ENCODE assay signal across 21 mouse cellular contexts in the genomic region with DNA sequence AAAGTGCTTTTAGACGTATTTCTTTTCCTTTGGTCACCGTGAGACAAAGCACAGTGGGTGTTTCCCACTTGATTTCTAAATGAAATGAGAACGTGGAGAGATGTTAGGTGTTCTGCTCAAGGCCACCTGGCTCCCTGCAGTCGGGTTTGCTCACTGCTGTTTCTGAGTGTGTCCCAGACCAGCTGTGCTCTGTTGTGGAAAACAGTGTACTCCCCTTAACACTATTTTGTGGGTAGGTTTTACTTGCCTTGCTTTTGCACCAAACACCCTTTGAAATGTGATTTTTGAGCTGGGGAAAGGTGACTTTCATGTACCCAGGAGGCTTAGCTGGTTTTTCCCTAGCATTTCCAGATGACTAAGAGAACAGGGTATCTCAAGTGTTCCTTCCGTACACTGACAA. TPM values are rescaled to one million over a fixed set of nuclear protein-coding genes. Genes with fewer than 3 reads are reported as not detected.
DNase-seq lines count a peak whose midpoint lies in the region; ATAC-seq and TF ChIP-seq lines count a peak whose summit lies in the region.
"Had no signal": no experiment of that assay in that cellular context is flagged by ENCODE, and none has a peak within 500 bp of the region (broad histone marks: within the 10 kb centered on the region; RNA-seq: fewer than 3 reads in every experiment).

No protein-coding gene starts in this region.

- DNase-seq in forebrain, embryonic 14.5 days (ENCODE audit: low spot score) = no peak
- DNase-seq in heart, adult 18-20 months = no peak
- DNase-seq in heart, postnatal 36 days = no peak
- DNase-seq: cerebellum, adult 11-12 months; cerebellum, adult 9-10 months; cerebellum, postnatal 25 days; forebrain, postnatal 0 days; gastrocnemius, postnatal 36 days; kidney, adult 11 months; kidney, adult 9 months had no signal

- H3K4me1 ChIP-seq in forebrain, embryonic 13.5 days = peaks cover 45% of the 10 kb centered on the region
- H3K4me1 ChIP-seq in forebrain, embryonic 14.5 days (ENCODE audit: control insufficient read depth, insufficient read depth, low read length) = peaks cover 36% of the 10 kb centered on the region; the same call in 1 of the 2 replicates
- peaks cover 29% of the 10 kb centered on the region for H3K4me1 ChIP-seq in heart, embryonic 11.5 days (ENCODE audit: control insufficient read depth, insufficient read depth, low read length)
- H3K4me1 ChIP-seq in heart, embryonic 15.5 days (replicated peaks) = peaks cover 40% of the 10 kb centered on the region

- ATAC-seq in forebrain, embryonic 13.5 days = no peak
- ATAC-seq in forebrain, embryonic 14.5 days = no peak
- no peak for ATAC-seq in heart, embryonic 11.5 days (replicated peaks; ENCODE audit: insufficient number of reproducible peaks, low FRiP score, low TSS enrichment)
- ATAC-seq in heart, embryonic 15.5 days (replicated peaks; ENCODE audit: insufficient number of reproducible peaks, insufficient read depth, low FRiP score, low read depth) = no peak
- ATAC-seq: activated CD4-positive, CD25-positive, alpha-beta regulatory T cell, adult 4 months; forebrain, postnatal 0 days; hindbrain, postnatal 0 days; Patski had no signal

- intact Hi-C loops in heart, postnatal 36 days (cut with DNase I) = loop anchor here (5.0 kb wide), 1 partner anchor 284 kb away; a partner anchor contains a TSS

- no peak for TF ChIP-seq POLR2A in myocyte (IDR thresholded peaks at IDR 0.05; ENCODE audit: insufficient read length, low read depth)

- no peaks in the 10 kb centered on the region for H3K36me3 ChIP-seq in forebrain, embryonic 13.5 days (ENCODE audit: poor library complexity, severe bottlenecking)
- no peaks in the 10 kb centered on the region for H3K36me3 ChIP-seq in forebrain, embryonic 14.5 days (ENCODE audit: control insufficient read depth, insufficient read depth, low read length)
- H3K36me3 ChIP-seq in heart, embryonic 11.5 days (ENCODE audit: control insufficient read depth, insufficient read depth, low read length) = no peaks in the 10 kb centered on the region
- H3K36me3 ChIP-seq in heart, embryonic 15.5 days = no peaks in the 10 kb centered on the region
- H3K36me3 ChIP-seq in myocyte (ENCODE audit: control insufficient read depth, insufficient read depth) = no peaks in the 10 kb centered on the region
- H3K36me3 ChIP-seq: embryonic facial prominence, embryonic 12.5 days; hindbrain, embryonic 13.5 days had no signal

- no peaks in the 10 kb centered on the region for H3K9me3 ChIP-seq in forebrain, embryonic 13.5 days (replicated peaks)
- H3K9me3 ChIP-seq in forebrain, embryonic 14.5 days (replicated peaks; ENCODE audit: control insufficient read depth, low read length) = no peaks in the 10 kb centered on the region
- H3K9me3 ChIP-seq in heart, embryonic 11.5 days (replicated peaks; ENCODE audit: control insufficient read depth, low read length) = no peaks in the 10 kb centered on the region
- no peaks in the 10 kb centered on the region for H3K9me3 ChIP-seq in heart, embryonic 15.5 days (replicated peaks)
- H3K9me3 ChIP-seq: hindbrain, embryonic 13.5 days had no signal

- peak overlapping the region; percentile 8; the same call in 1 of the 2 replicates for H3K27ac ChIP-seq in forebrain, embryonic 13.5 days
- no peak overlapping the region for H3K27ac ChIP-seq in forebrain, embryonic 14.5 days (ENCODE audit: low read depth, low read length)
- H3K27ac ChIP-seq in heart, embryonic 11.5 days (ENCODE audit: low read depth, low read length) = no peak overlapping the region
- no peak overlapping the region; the same call in 1 of the 2 replicates for H3K27ac ChIP-seq in heart, embryonic 15.5 days
- H3K27ac ChIP-seq: embryonic facial prominence, embryonic 12.5 days; hindbrain, embryonic 13.5 days; hindbrain, postnatal 0 days; kidney, postnatal 0 days had no signal

- no peaks in the 10 kb centered on the region for H3K27me3 ChIP-seq in forebrain, embryonic 13.5 days
- H3K27me3 ChIP-seq in forebrain, embryonic 14.5 days (replicated peaks; ENCODE audit: control insufficient read depth, insufficient read depth, low read length) = no peaks in the 10 kb centered on the region
- no peaks in the 10 kb centered on the region for H3K27me3 ChIP-seq in heart, embryonic 11.5 days (ENCODE audit: control insufficient read depth, insufficient read depth, low read length)
- no peaks in the 10 kb centered on the region for H3K27me3 ChIP-seq in heart, embryonic 15.5 days
- no peaks in the 10 kb centered on the region for H3K27me3 ChIP-seq in myocyte (ENCODE audit: control insufficient read depth, insufficient read depth, insufficient read length)
- H3K27me3 ChIP-seq: CH12.LX; hindbrain, embryonic 13.5 days; Patski had no signal

- no peaks in the 10 kb centered on the region for H3K79me2 ChIP-seq in myocyte (ENCODE audit: control insufficient read depth, insufficient read depth)

- H3ac ChIP-seq in myocyte (ENCODE audit: control insufficient read depth, insufficient read length) = no peak overlapping the region

- no peak overlapping the region for H3K9ac ChIP-seq in forebrain, embryonic 13.5 days
- H3K9ac ChIP-seq in forebrain, embryonic 14.5 days (ENCODE audit: low read length) = no peak overlapping the region
- H3K9ac ChIP-seq in heart, embryonic 11.5 days (ENCODE audit: low read depth, low read length) = 0 out of 2 replicates have a peak overlapping the region, but pooled peaks have one; percentile 22
- H3K9ac ChIP-seq in heart, embryonic 15.5 days = no peak overlapping the region
- H3K9ac ChIP-seq: embryonic facial prominence, embryonic 12.5 days; forebrain, postnatal 0 days; hindbrain, embryonic 13.5 days had no signal

- 49% methylated on average over 5 of the region's 5 CpGs for WGBS in forebrain, embryonic 13.5 days
- WGBS in forebrain, embryonic 14.5 days = 48% methylated on average over 5 of the region's 5 CpGs
- 46% methylated on average over 5 of the region's 5 CpGs for WGBS in heart, embryonic 11.5 days (ENCODE audit: insufficient replicate concordance)
- 54% methylated on average over 5 of the region's 5 CpGs for WGBS in heart, embryonic 15.5 days

- no peak overlapping the region for H3K4me3 ChIP-seq in forebrain, embryonic 13.5 days
- H3K4me3 ChIP-seq in forebrain, embryonic 14.5 days (ENCODE audit: low read depth, low read length) = no peak overlapping the region
- no peak overlapping the region for H3K4me3 ChIP-seq in heart, embryonic 11.5 days (ENCODE audit: low read depth, low read length)
- H3K4me3 ChIP-seq in heart, embryonic 15.5 days = no peak overlapping the region
- H3K4me3 ChIP-seq in myocyte = no peak overlapping the region
- H3K4me3 ChIP-seq: embryonic facial prominence, embryonic 12.5 days; hindbrain, embryonic 13.5 days had no signal

- H3K4me2 ChIP-seq in forebrain, embryonic 13.5 days = no peak overlapping the region
- no peak overlapping the region for H3K4me2 ChIP-seq in forebrain, embryonic 14.5 days (ENCODE audit: low read length)
- H3K4me2 ChIP-seq in heart, embryonic 11.5 days = peak overlapping the region; percentile 27
- peak overlapping the region; percentile 50 for H3K4me2 ChIP-seq in heart, embryonic 15.5 days
- peak overlapping the region; percentile 30 for H3K4me2 ChIP-seq in myocyte (ENCODE audit: low read depth)
- H3K4me2 ChIP-seq: embryonic facial prominence, embryonic 12.5 days; hindbrain, embryonic 13.5 days had no signal

TF ChIP-seq in myocyte, 11 proteins besides CTCF, POLR2A, EP300 and RAD21:
- TF ChIP-seq TCF3 (IDR thresholded peaks at IDR 0.05; ENCODE audit: insufficient read length, low read depth) (no peak), SRF (IDR thresholded peaks at IDR 0.05; ENCODE audit: control insufficient read depth, insufficient read length, low read depth) (no peak), CEBPB (IDR thresholded peaks at IDR 0.05; ENCODE audit: insufficient read depth, poor library complexity, severe bottlenecking) (no peak), POLR2AphosphoS2 (IDR thresholded peaks at IDR 0.05; ENCODE audit: insufficient read length, low read depth) (no peak), MAX (IDR thresholded peaks at IDR 0.05; ENCODE audit: low read depth) (no peak), MYOD1 (IDR thresholded peaks at IDR 0.05; ENCODE audit: control insufficient read depth in 1 of 3, insufficient read length in 2 of 3, low read depth in 2 of 3) (no peak), USF1 (IDR thresholded peaks at IDR 0.05; ENCODE audit: low read depth) (no peak), REST (IDR thresholded peaks at IDR 0.05; ENCODE audit: insufficient read depth, insufficient read length) (no peak)

RNA-seq across cellular contexts. Expression of a gene that starts 31.7 kb away (rescaled TPM):
- polyA plus RNA-seq in forebrain, embryonic 13.5 days (2015; fragmentation: Nextera tagmentation; extraction: Ambion mirVana) = 74.2 and 84.3 TPM in 2 replicates
- polyA plus RNA-seq in forebrain, embryonic 14.5 days (2014; fragmentation: Nextera tagmentation; extraction: Ambion mirVana) = 91.4 and 92.8 TPM in 2 replicates
- 56.4 and 59.9 TPM in 2 replicates for polyA plus RNA-seq in heart, embryonic 11.5 days (2014; fragmentation: Nextera tagmentation; extraction: Ambion mirVana)
- 10 to 100 TPM; 59.2 to 59.5 TPM for total RNA-seq in heart, adult 18-20 months (2021)
- polyA plus RNA-seq in heart, embryonic 15.5 days (2015; fragmentation: Nextera tagmentation; extraction: Ambion mirVana) = 55.6 and 58.4 TPM in 2 replicates
- 10 to 100 TPM; 59.0 to 66.0 TPM for total RNA-seq in heart, postnatal 36 days (2021)
- 124 TPM for polyA plus RNA-seq in myocyte (2012; fragmentation: generic; extraction: Trizol)

Comparison
In these comparisons a context has a peak if more than half of its experiments do, and no peak if none do; other contexts are left out.
1. H3K4me2 ChIP-seq: peak in heart, embryonic 11.5 days (single experiment), heart, embryonic 15.5 days (single experiment) and myocyte (single experiment); none in forebrain, embryonic 13.5 days (single experiment) and forebrain, embryonic 14.5 days (single experiment).